Mouse (Mus musculus) heart, embryonic 13.5 days (tissue): ENCODE measurements around the gene Rabl6. TPM values are rescaled to one million over a fixed set of nuclear protein-coding genes. Genes with fewer than 3 reads are reported as not detected.

Source experiments
- ATAC-seq: fragments of 200-750 bp; cut with Nextera tagmentation; 2 replicates; pipeline ENCODE4 v1.8.0; 2017; ENCODE audit warnings: moderate TSS enrichment; ENCODE audit not compliant: insufficient number of reproducible peaks, low FRiP score, low TSS enrichment; ENCODE audit errors: extremely low read depth
- H3K27ac ChIP-seq: fragments of 300-500 bp; sonication (generic); replicated peaks from 2 replicates; pipeline ENCODE4 v1.5.1; 2015; ENCODE audit warnings: moderate library complexity, mild to moderate bottlenecking, inconsistent platforms
- H3K27me3 ChIP-seq: fragments of 300-500 bp; sonication (generic); replicated peaks from 2 replicates; pipeline ENCODE4 v1.6.1; 2015; ENCODE audit warnings: mild to moderate bottlenecking, inconsistent platforms
- H3K36me3 ChIP-seq: fragments of 300-500 bp; sonication (generic); 2 replicates; pipeline ENCODE4 v1.6.1; 2015; ENCODE audit warnings: mild to moderate bottlenecking, inconsistent platforms
- H3K4me1 ChIP-seq: fragments of 300-500 bp; sonication (generic); 2 replicates; pipeline ENCODE4 v1.6.1; 2015; ENCODE audit warnings: inconsistent platforms
- H3K4me2 ChIP-seq: fragments of 300-500 bp; sonication (generic); 2 replicates; pipeline ENCODE4 v1.6.1; 2015; ENCODE audit warnings: inconsistent platforms, mild to moderate bottlenecking, moderate library complexity
- H3K4me3 ChIP-seq: fragments of 300-500 bp; sonication (generic); 2 replicates; pipeline ENCODE4 v1.5.1; 2015; ENCODE audit warnings: moderate library complexity, mild to moderate bottlenecking, inconsistent platforms
- H3K9ac ChIP-seq: fragments of 300-500 bp; sonication (generic); 2 replicates; pipeline ENCODE4 v1.6.1; 2015; ENCODE audit warnings: inconsistent platforms, mild to moderate bottlenecking, moderate library complexity
- H3K9me3 ChIP-seq: fragments of 300-500 bp; sonication (generic); 2 replicates; pipeline ENCODE4 v1.6.1; 2016; ENCODE audit warnings: inconsistent platforms
- WGBS: fragments of 180-500 bp; shearing (Covaris S2); methylation state at CpG from one replicate; pipeline ENCODE4 v1.1.7; 2015; ENCODE audit warnings: mixed read lengths; 5-methylcytosine and 5-hydroxymethylcytosine counted together
- polyA plus RNA-seq: library from polyadenylated mRNA; unstranded; fragments of >200 nt; fragmentation: Nextera tagmentation; extraction: Ambion mirVana; gene quantifications from 2 replicates; pipeline ENCODE4 v1.2.1, GENCODE M21; 2015

Rabl6 gene
- polyA plus RNA-seq, 1 experiment from 2014 or later, result 42.9 TPM

DNA sequence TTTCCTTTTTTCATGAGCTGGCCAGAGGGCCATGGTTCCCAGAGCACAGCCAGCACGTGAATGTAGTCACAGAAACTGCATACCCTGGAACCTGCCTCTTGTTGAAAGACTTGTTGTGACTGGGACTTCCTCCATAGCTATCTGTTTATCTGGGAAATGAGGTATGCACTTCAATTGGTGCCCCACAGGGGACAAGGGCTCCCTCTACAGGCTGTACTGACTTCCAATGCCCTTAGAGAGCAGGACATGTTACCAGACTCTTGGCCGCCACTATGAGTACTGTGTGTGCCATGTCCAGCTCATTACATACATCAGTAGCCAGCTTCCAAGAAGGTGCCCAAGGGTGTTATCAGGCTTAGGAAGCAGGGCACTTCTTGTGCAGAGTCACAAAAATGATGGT, 16.5 kb downstream of the Rabl6 start:
- Histone ChIP-seq H3K27ac (no peak overlapping the region), H3K27me3 (no peaks in the 10 kb centered on the region), H3K4me2 (no peak overlapping the region), H3K36me3 (peaks cover 96% of the 10 kb centered on the region), H3K9me3 (no peaks in the 10 kb centered on the region), H3K9ac (no peak overlapping the region), H3K4me3 (no peak overlapping the region), H3K4me1 (peaks cover 6% of the 10 kb centered on the region)
- no peak for ATAC-seq
- WGBS, result 92% methylated on average over 2 of the region's 2 CpGs

DNA sequence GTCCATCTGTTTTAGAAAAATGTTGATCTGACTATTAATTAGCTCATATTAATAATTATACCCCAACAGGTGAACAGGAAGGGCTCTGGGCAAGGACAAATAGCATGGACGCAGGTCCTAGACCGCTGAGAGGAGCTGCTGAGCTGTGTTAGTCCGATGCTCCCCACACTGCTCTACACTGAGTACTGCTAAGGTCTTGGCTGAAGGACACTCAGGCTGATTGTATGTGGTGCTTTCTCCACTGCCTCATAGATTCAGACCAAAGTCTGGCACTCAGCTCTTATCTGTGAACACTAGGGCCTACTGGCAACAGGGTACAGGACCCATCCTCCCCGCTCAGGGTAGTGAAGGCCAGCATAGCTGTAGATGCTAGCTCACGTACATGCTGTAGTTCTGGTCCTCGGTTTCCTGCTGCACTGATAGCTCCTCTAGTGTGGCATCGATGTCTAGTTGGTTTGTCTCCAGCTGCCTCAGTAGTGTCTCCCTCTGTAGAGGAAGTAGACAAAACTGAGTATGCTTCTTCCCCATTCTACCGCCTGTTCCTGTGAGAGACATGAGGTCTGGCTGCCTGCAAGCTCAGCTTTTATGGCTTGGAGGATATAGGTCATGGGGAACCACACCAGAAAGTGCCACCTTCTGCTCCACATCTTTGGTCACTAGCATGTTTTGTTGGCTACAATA, 20.0 kb downstream of the Rabl6 start:
- 87% methylated on average over 8 of the region's 8 CpGs for WGBS
- Histone ChIP-seq H3K9ac (no peak overlapping the region), H3K9me3 (no peaks in the 10 kb centered on the region), H3K36me3 (peaks cover 100% of the 10 kb centered on the region), H3K27me3 (no peaks in the 10 kb centered on the region), H3K4me1 (peaks cover 8% of the 10 kb centered on the region), H3K4me3 (no peak overlapping the region), H3K27ac (no peak overlapping the region; the same call in 1 of the 2 replicates), H3K4me2 (no peak overlapping the region)
- no peak for ATAC-seq

GRCm38 (mm10) chr2:25587290-25587689, 21.0 kb downstream of the Rabl6 start:
- H3K36me3 ChIP-seq, result peaks cover 96% of the 10 kb centered on the region
- no peak for ATAC-seq

DNA sequence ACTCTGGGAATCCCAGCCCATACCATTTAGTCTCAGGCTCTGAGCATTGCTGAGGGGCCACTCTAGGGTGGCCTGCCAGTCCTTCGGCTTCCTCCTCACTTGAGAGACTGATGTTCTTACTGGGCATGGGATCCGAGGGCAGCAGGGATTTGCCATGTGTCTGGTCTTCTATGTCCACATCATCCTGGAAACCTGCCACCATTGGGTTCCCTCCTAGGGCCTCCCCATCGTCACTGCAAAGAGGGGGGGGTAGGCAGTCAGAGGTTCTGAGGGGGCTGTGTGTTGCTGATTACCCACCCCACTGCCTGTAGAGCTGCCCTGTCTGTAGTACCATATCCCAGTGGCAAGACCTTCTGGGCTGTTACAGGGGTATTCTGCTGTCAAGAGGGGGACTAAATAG, 22.7 kb downstream of the Rabl6 start:
- no peak for ATAC-seq
- Histone ChIP-seq H3K4me1 (peaks cover 34% of the 10 kb centered on the region), H3K27ac (no peak overlapping the region), H3K4me3 (no peak overlapping the region), H3K9ac (no peak overlapping the region), H3K36me3 (peaks cover 79% of the 10 kb centered on the region), H3K4me2 (no peak overlapping the region), H3K27me3 (peaks cover 8% of the 10 kb centered on the region), H3K9me3 (no peaks in the 10 kb centered on the region)
- WGBS, result 77% methylated on average over 3 of the region's 3 CpGs

More at GRCm38 (mm10) chr2:25587290-25587689, 21.0 kb downstream of the Rabl6 start:
- Histone ChIP-seq H3K9ac (no peak overlapping the region; the same call in 1 of the 2 replicates), H3K4me1 (peaks cover 18% of the 10 kb centered on the region), H3K4me3 (no peak overlapping the region), H3K9me3 (no peaks in the 10 kb centered on the region), H3K4me2 (no peak overlapping the region), H3K27me3 (no peaks in the 10 kb centered on the region), H3K27ac (no peak overlapping the region)
- WGBS, result 79% methylated on average over 8 of the region's 8 CpGs

GRCm38 (mm10) chr2:25584856-25585255, 23.5 kb downstream of the Rabl6 start:
- peaks cover 72% of the 10 kb centered on the region for H3K36me3 ChIP-seq
- peaks cover 15% of the 10 kb centered on the region for H3K27me3 ChIP-seq
- no peak for ATAC-seq
- no peaks in the 10 kb centered on the region for H3K9me3 ChIP-seq
- no peak overlapping the region for H3K27ac ChIP-seq
- 85% methylated on average over 4 of the region's 4 CpGs for WGBS
- no peak overlapping the region for H3K9ac ChIP-seq
- no peak overlapping the region for H3K4me2 ChIP-seq
- peaks cover 36% of the 10 kb centered on the region for H3K4me1 ChIP-seq
- H3K4me3 ChIP-seq, result no peak overlapping the region

DNA sequence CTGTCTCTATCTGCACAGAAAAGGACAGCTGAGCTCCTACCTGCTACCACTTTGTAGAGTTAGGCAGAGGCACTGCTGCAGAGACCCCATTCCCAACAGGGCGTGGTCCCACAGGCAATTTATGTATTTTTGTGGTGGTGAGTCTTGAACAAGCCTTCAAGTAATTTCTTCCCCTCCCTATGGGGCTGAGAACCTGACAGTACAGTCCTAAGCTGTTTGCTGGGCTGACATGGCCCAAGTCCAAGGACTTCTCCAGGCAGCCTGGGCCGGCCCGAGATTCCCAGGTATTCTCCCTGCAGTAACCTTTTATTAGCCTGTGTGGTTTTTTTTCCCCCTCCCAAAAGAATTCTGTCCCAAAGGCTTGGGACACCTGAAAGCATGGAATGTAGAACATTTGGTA, 24.2 kb downstream of the Rabl6 start:
- peaks cover 65% of the 10 kb centered on the region for H3K36me3 ChIP-seq

DNA sequence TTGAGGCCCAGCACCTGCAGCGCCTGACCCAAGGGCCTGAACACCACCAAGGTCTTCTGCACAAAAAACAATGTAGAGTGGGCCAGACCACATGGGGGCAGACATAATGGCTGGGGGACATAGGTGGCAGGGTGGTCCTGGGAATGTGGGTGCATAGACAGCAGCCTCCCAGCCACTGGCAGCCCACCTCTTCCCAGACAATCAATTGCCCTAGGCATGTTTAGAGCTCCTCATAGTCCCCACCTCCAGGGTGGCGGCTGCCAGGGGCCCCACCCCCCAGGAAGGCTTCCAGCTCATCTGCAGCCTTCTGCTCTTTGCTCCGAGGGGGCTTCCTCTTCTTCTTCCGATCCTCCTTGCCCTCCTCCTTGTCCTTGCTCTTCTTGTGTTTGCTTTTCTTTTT, 24.8 kb downstream of the Rabl6 start:
- Histone ChIP-seq H3K27ac (no peak overlapping the region), H3K4me2 (no peak overlapping the region), H3K4me3 (no peak overlapping the region), H3K9me3 (no peaks in the 10 kb centered on the region), H3K36me3 (peaks cover 59% of the 10 kb centered on the region), H3K27me3 (peaks cover 28% of the 10 kb centered on the region), H3K4me1 (peaks cover 49% of the 10 kb centered on the region), H3K9ac (no peak overlapping the region; the same call in 1 of the 2 replicates)
- ATAC-seq, result no peak
- WGBS, result 56% methylated on average over 4 of the region's 4 CpGs

More for the DNA sequence above, 24.2 kb downstream of the Rabl6 start:
- 89% methylated on average over 3 of the region's 3 CpGs for WGBS
- H3K9ac ChIP-seq, result no peak overlapping the region
- H3K27ac ChIP-seq, result no peak overlapping the region
- no peak overlapping the region for H3K4me3 ChIP-seq
- H3K27me3 ChIP-seq, result peaks cover 23% of the 10 kb centered on the region
- H3K4me2 ChIP-seq, result no peak overlapping the region
- ATAC-seq, result no peak
- peaks cover 43% of the 10 kb centered on the region for H3K4me1 ChIP-seq
- H3K9me3 ChIP-seq, result no peaks in the 10 kb centered on the region

GRCm38 (mm10) chr2:25583120-25583481, 25.2 kb downstream of the Rabl6 start:
- Histone ChIP-seq H3K9ac (peak overlapping the region; percentile 58; the same call in 1 of the 2 replicates), H3K4me2 (no peak overlapping the region), H3K9me3 (no peaks in the 10 kb centered on the region), H3K4me3 (no peak overlapping the region), H3K36me3 (peaks cover 54% of the 10 kb centered on the region), H3K4me1 (peaks cover 54% of the 10 kb centered on the region), H3K27ac (no peak overlapping the region), H3K27me3 (peaks cover 33% of the 10 kb centered on the region)
- WGBS, result 85% methylated on average over 6 of the region's 6 CpGs
- no peak for ATAC-seq

DNA sequence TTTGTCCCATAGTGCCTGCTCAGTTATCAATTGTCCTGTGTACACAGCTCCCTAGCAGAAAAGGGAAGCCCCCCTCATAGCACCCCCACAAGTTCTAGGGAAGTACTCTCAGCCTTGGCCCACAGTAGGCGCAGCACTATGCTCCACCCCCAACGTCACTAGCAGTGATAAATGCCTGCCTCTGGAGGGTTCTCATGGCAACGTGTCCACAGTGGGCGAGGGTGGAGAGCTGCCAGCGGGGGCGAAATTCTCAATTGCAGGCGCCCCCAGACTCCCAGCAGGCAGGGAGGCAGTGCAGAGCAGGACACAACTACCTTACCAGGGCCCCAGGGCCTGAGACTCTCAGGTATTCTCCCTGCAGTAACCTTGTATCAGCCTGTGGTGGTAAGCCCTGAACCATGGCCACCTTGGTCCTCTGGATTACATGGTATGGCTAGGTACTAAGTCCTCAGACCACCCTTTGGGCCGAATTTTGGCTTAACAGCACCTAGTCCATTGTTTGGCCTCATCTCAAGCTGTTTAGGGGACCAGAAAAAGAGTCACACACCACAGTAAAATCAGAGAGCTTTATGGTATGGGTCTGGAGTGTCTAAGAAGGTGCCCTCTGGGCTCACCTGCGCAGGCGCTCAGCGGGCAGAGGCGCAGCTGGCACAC, 25.7 kb downstream of the Rabl6 start:
- Histone ChIP-seq H3K27me3 (peaks cover 38% of the 10 kb centered on the region), H3K36me3 (peaks cover 49% of the 10 kb centered on the region), H3K9me3 (no peaks in the 10 kb centered on the region), H3K27ac (no peak overlapping the region), H3K4me3 (no peak overlapping the region), H3K4me2 (peak overlapping the region; percentile 78; the same call in 1 of the 2 replicates), H3K9ac (peak overlapping the region; percentile 58), H3K4me1 (peaks cover 59% of the 10 kb centered on the region)
- no peak for ATAC-seq
- 50% methylated on average over 12 of the region's 12 CpGs for WGBS

DNA sequence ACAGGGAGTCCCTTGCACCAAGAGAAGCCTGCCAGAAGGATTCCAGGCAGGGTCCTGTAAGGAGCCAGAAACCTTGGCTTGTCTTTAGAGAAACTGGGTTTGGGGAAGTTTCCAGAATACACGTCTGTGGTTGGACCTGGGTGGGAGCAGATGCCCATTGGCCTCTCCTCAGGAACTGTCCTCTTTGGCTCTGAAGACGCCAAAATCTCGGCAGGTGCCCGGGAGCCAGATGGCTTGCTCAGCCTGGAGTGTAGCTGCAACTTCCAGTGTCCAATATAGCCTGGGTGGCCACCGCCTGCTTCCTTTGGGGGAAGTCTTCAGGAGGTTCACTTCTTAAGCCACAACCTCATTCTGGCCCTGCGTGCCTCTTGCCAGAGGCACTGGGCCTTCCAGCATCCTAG, 26.4 kb downstream of the Rabl6 start:
- Histone ChIP-seq H3K27ac (no peak overlapping the region), H3K4me3 (peak overlapping the region; percentile 50; the same call in 1 of the 2 replicates), H3K4me2 (peak overlapping the region; percentile 78), H3K9ac (peak overlapping the region; percentile 58), H3K9me3 (no peaks in the 10 kb centered on the region), H3K36me3 (peaks cover 42% of the 10 kb centered on the region), H3K27me3 (peaks cover 45% of the 10 kb centered on the region), H3K4me1 (peaks cover 60% of the 10 kb centered on the region)
- no peak for ATAC-seq
- WGBS, result 32% methylated on average over 6 of the region's 6 CpGs

DNA sequence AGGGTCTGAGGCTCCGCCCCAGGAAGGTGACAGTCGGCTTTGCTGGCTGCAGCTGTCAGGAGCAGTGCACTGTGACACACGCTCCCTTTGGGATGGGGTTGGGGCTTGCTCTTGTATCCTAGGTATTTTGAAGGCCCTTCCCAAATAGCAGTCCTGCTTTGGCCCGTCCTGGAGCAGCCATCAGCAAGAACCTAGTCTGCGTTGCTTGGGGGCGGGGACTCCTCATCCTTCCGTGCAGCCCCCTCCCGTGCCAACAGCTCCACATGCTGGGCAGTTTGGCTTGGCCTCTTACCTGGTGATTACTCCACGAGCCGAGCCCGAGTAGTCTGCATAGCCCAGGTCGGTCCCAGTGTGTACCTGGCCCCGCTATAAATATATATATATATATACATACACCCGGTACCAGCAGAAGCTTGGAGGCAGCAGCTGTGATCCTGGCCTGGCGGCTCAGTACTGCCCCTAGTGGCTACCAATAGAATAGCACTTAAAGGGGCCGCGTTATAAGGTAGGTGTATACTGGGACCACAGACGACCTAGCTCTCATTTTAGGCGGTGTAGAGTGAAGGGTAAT, 26.9 kb downstream of the Rabl6 start, which contains the start of gene Ajm1:
Gene Ajm1 (minus strand): TSS at position 464 of the 571 bp plus-strand sequence.
- Histone ChIP-seq H3K9me3 (no peaks in the 10 kb centered on the region), H3K4me2 (peak within 1 kb of the TSS; percentile 78), H3K4me1 (peaks cover 59% of the 10 kb centered on the region), H3K9ac (peak within 1 kb of the TSS; percentile 73), H3K36me3 (peaks cover 37% of the 10 kb centered on the region), H3K4me3 (peak within 1 kb of the TSS; percentile 50), H3K27ac (no peak within 1 kb of the TSS), H3K27me3 (peaks cover 50% of the 10 kb centered on the region)
- ATAC-seq, result 0 out of 2 replicates have a peak, but pooled peaks have one; percentile 35
- WGBS, result 6% methylated on average over 19 of the region's 19 CpGs
